Mouse (Mus musculus) neural tube, embryonic 11.5 days (tissue): Measurements from ENCODE around the gene Zfp982. TPM values are rescaled to one million over a fixed set of nuclear protein-coding genes. Genes with fewer than 3 reads are reported as not detected.
"Not testable (repeated sequence)": the region's sequence is repeated elsewhere in the genome, so short reads cannot be mapped to it uniquely, and the experiment has no call there.

Source experiments
- ATAC-seq: fragments of 200-750 bp; cut with Nextera tagmentation; 2 replicates; pipeline ENCODE4 v1.8.0; 2017; ENCODE audit warnings: moderate number of reproducible peaks, mild to moderate bottlenecking, moderate TSS enrichment, moderate library complexity; ENCODE audit not compliant: insufficient read depth, low FRiP score, low TSS enrichment
- DNase-seq: peaks from one replicate; pipeline ENCODE4 v3.0.0-alpha.2; 2015; ENCODE audit warnings: low spot score
- H3K27ac ChIP-seq: fragments of 300-500 bp; sonication (generic); 2 replicates; pipeline ENCODE4 v1.5.1; 2014; ENCODE audit warnings: low read depth, mild to moderate bottlenecking, low read length
- H3K27me3 ChIP-seq: fragments of 300-500 bp; sonication (generic); 2 replicates; pipeline ENCODE4 v1.6.1; 2014; ENCODE audit warnings: mild to moderate bottlenecking, low read length, mixed read lengths; ENCODE audit not compliant: control insufficient read depth, insufficient read depth
- H3K36me3 ChIP-seq: fragments of 300-500 bp; sonication (generic); 2 replicates; pipeline ENCODE4 v1.6.1; 2014; ENCODE audit warnings: mild to moderate bottlenecking, low read length, moderate library complexity, mixed read lengths; ENCODE audit not compliant: control insufficient read depth, insufficient read depth
- H3K4me1 ChIP-seq: fragments of 300-500 bp; sonication (generic); 2 replicates; pipeline ENCODE4 v1.6.1; 2014; ENCODE audit warnings: low read length, mixed read lengths; ENCODE audit not compliant: control insufficient read depth, insufficient read depth
- H3K4me2 ChIP-seq: fragments of 300-500 bp; sonication (generic); 2 replicates; pipeline ENCODE4 v1.6.1; 2014; ENCODE audit warnings: low read depth, mild to moderate bottlenecking, moderate library complexity
- H3K4me3 ChIP-seq: fragments of 300-500 bp; sonication (generic); 2 replicates; pipeline ENCODE4 v1.5.1; 2014; ENCODE audit warnings: low read depth, low read length
- H3K9ac ChIP-seq: fragments of 300-500 bp; sonication (generic); 2 replicates; pipeline ENCODE4 v1.6.1; 2014; ENCODE audit warnings: mild to moderate bottlenecking, low read length
- H3K9me3 ChIP-seq: fragments of 300-500 bp; sonication (generic); 2 replicates; pipeline ENCODE4 v1.6.1; 2016; ENCODE audit warnings: low read length; ENCODE audit not compliant: control insufficient read depth
- WGBS: fragments of 180-500 bp; shearing (Covaris S2); extraction: QIAGEN DNeasy Blood & Tissue Kit; methylation state at CpG from one replicate; pipeline ENCODE4 v1.1.7; 2014; 5-methylcytosine and 5-hydroxymethylcytosine counted together
- polyA plus RNA-seq: library from polyadenylated mRNA; unstranded; fragments of >200 nt; fragmentation: Nextera tagmentation; extraction: Ambion mirVana; gene quantifications from 2 replicates; pipeline ENCODE4 v1.2.1, GENCODE M21; 2014

Zfp982 gene
- polyA plus RNA-seq, 1 experiment from 2014 or later, result 6.1 TPM

DNA sequence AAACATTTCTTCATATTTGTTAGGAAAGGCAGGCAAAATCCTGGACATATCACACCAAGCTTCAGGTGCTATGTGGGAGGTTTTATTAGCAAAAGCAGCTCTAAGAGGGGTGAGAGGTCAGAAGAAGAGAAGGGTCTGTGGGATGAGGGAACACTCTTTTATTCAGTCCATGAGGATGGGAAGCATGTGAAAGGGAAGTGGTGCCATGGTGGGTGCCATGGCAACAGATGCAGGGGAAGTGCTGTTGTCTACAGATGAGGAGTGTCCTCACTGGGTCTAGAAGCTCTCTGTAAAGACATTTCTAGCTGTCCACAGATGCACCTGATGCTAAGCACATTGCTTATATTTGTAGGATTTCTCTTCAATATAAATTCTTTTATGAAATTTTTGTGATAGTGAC is 48.9 kb downstream of the Zfp982 start:
- Histone ChIP-seq H3K36me3 (no peaks in the 10 kb centered on the region), H3K9ac (no peak overlapping the region), H3K4me3 (no peak overlapping the region), H3K4me2 (no peak overlapping the region), H3K27me3 (no peaks in the 10 kb centered on the region), H3K4me1 (no peaks in the 10 kb centered on the region), H3K9me3 (peaks cover 4% of the 10 kb centered on the region), H3K27ac (no peak overlapping the region)
- ATAC-seq (no peak), DNase-seq (no peak)

GRCm38 (mm10) chr4:147553071-147553470 is 60.9 kb downstream of the Zfp982 start, which contains the start of gene Zfp985:
Gene Zfp985, plus strand, starts transcription at chr4:147553277.
- not testable (repeated sequence) for H3K36me3 ChIP-seq, H3K4me2 ChIP-seq, H3K27ac ChIP-seq, H3K27me3 ChIP-seq, H3K9ac ChIP-seq, ATAC-seq, DNase-seq, H3K9me3 ChIP-seq, H3K4me1 ChIP-seq, H3K4me3 ChIP-seq
- WGBS, result 76% methylated on average over 5 of the region's 5 CpGs

DNA sequence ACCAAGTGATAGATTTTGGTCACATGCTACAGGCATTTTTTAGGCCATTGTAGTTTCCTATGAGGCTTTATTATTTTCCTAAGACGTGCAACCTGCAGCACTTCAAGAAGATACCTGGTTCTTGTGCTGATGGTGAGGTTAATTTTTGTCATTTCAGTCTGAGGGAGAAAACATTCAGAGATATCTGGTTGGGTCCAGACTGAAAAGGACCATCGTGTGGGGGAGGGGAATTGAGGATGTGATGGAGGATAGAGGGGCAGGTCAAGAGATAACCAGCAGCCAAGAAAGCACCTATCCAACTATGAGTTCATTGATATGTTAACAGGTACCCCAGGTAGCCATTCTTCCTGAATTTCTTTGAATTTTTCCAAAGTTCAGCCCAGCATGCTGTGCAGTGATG is 62.1 kb downstream of the Zfp982 start:
- 80% methylated on average over 2 of the region's 2 CpGs for WGBS

DNA sequence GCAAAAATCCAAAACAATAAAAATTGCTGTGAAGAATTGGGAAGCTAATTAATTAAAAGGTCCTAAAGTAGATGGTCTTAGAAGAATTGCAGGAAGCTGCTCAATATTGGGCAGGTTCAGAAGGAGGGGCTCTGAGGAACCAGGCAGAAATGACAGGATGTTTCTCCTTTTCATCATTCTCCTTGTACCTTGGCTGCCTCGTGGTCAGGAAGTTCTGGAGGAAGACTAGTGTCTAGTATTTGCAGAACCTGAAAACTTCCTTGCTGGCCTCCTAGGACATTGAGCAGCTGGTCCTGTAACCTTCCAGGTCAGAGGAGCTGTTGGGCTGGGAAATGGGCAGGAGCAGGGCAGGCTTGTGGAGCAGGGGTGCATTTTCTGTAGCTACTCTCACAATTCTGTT is 64.7 kb downstream of the Zfp982 start:
- not testable (repeated sequence) for H3K4me2 ChIP-seq, H3K27ac ChIP-seq, H3K4me1 ChIP-seq, H3K9ac ChIP-seq, H3K27me3 ChIP-seq, H3K4me3 ChIP-seq, H3K9me3 ChIP-seq, DNase-seq, ATAC-seq, H3K36me3 ChIP-seq
- 73% methylated on average over 1 of the region's 1 CpGs for WGBS

More for the DNA sequence above, 62.1 kb downstream of the Zfp982 start:
- not testable (repeated sequence) for ATAC-seq, H3K27ac ChIP-seq, H3K9ac ChIP-seq, DNase-seq, H3K9me3 ChIP-seq, H3K27me3 ChIP-seq, H3K4me1 ChIP-seq, H3K4me3 ChIP-seq, H3K36me3 ChIP-seq, H3K4me2 ChIP-seq

GRCm38 (mm10) chr4:147558011-147558410 is 65.8 kb downstream of the Zfp982 start:
- not testable (repeated sequence) for H3K27me3 ChIP-seq, H3K36me3 ChIP-seq, H3K4me1 ChIP-seq, ATAC-seq, H3K9ac ChIP-seq, H3K9me3 ChIP-seq, H3K27ac ChIP-seq, H3K4me2 ChIP-seq, DNase-seq, H3K4me3 ChIP-seq

DNA sequence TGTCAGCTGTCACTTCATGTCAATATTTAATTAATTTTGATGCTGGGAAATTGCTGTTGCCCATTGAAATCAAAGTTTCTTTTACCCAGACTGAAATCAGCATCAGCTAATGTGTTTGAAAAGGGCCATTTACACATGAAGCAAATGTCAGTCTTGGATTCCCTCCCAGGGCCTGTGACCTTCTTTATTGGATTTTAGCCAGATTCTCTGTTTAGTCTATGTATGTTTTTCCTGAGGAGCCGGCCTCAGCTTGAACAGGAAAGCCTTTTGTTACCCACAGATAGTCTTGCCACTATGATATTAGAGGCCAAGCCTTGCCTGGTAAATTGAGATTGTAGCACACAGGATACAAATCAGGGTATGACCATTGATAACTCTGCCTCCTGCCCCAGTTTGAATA is 66.9 kb downstream of the Zfp982 start:
- not testable (repeated sequence) for H3K4me3 ChIP-seq, ATAC-seq, H3K27ac ChIP-seq, H3K27me3 ChIP-seq, H3K9me3 ChIP-seq, H3K4me1 ChIP-seq, H3K36me3 ChIP-seq, DNase-seq, H3K4me2 ChIP-seq, H3K9ac ChIP-seq
- WGBS, result 70% methylated on average over 1 of the region's 1 CpGs

Other genes with a start within 250 kb of the Zfp982 start
- gene Zfp988, start 186.7 kb upstream of the Zfp982 start, polyA plus RNA-seq, result 0.09 TPM in 1 of 2 replicates, not detected in the other
- gene Zfp978, start 131.1 kb upstream of the Zfp982 start, polyA plus RNA-seq, result 0.28 TPM in 1 of 2 replicates, not detected in the other
- gene Gm16503, start 47.8 kb downstream of the Zfp982 start, polyA plus RNA-seq, result 0.09 and 0.16 TPM in 2 replicates
- gene Zfp985, start 60.9 kb downstream of the Zfp982 start, polyA plus RNA-seq, result 0.15 TPM in 1 of 2 replicates, not detected in the other
- gene Zfp979, start 150.1 kb downstream of the Zfp982 start, polyA plus RNA-seq, result 3.1 and 3.6 TPM in 2 replicates
- not detected in 2 replicates for gene Zfp534, start 210.1 kb downstream of the Zfp982 start, polyA plus RNA-seq